Mouse (Mus musculus) forebrain, embryonic 10.5 days (tissue): Measurements from ENCODE around the gene Rap2a. TPM values are rescaled to one million over a fixed set of nuclear protein-coding genes. Genes with fewer than 3 reads are reported as not detected.

Experiments used
- DNase-seq: peaks from one replicate; pipeline ENCODE4 v3.0.0-alpha.2; 2017; ENCODE audit warnings: low spot score; ENCODE audit errors: extremely low spot score
- H3K27ac ChIP-seq: fragments of 300-500 bp; sonication (generic); 2 replicates; pipeline ENCODE4 v1.5.1; 2016; ENCODE audit warnings: mild to moderate bottlenecking
- H3K27me3 ChIP-seq: fragments of 300-500 bp; sonication (generic); 2 replicates; pipeline ENCODE4 v1.6.1; 2016; ENCODE audit warnings: mild to moderate bottlenecking; ENCODE audit not compliant: poor library complexity, severe bottlenecking
- H3K36me3 ChIP-seq: fragments of 300-500 bp; sonication (generic); replicated peaks from 2 replicates; pipeline ENCODE4 v1.6.1; 2016; ENCODE audit warnings: mild to moderate bottlenecking, moderate library complexity
- H3K4me1 ChIP-seq: fragments of 300-500 bp; sonication (generic); 2 replicates; pipeline ENCODE4 v1.6.1; 2016
- H3K4me3 ChIP-seq: fragments of 300-500 bp; sonication (generic); 2 replicates; pipeline ENCODE4 v1.5.1; 2016; ENCODE audit warnings: mild to moderate bottlenecking, moderate library complexity
- H3K9me3 ChIP-seq: fragments of 300-500 bp; sonication (generic); 2 replicates; pipeline ENCODE4 v1.6.1; 2016; ENCODE audit warnings: mild to moderate bottlenecking, moderate library complexity
- WGBS: fragments of 180-500 bp; shearing (Covaris S2); methylation state at CpG from one replicate; pipeline ENCODE4 v1.1.7; 2016; 5-methylcytosine and 5-hydroxymethylcytosine counted together
- polyA plus RNA-seq: library from polyadenylated mRNA; unstranded; fragments of >200 nt; fragmentation: Nextera tagmentation; extraction: Ambion mirVana; gene quantifications from 2 replicates; pipeline ENCODE4 v1.2.1, GENCODE M21; 2016

Rap2a gene
- polyA plus RNA-seq, 1 experiment from 2014 or later, result 7.7 TPM

DNA sequence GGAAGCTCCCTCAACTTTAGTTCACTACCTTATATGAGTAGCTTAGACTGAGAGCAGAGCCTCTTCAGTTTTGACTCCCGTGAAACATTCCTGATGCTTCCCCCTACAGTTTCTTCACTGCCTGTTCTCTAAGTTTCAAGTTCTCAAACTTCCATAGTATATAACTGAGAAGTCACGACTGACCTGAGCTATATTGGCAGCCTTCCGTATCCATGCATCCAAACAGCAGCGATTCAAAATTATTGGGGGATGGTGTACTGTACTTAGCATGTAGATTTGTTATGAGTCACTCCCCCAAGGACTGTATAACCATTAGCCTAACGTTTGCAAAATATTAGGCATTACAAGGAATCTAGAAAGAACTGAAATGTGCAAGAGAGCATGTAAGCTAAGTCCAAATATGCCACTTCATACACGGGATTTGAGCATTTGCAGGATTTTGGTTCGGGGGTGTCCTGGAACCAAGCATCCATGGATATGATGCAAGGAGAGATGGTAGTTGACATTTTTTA, 2.0 kb upstream of the Rap2a start:
- Histone ChIP-seq H3K27me3 (no peaks in the 10 kb centered on the region), H3K9me3 (no peaks in the 10 kb centered on the region), H3K4me1 (peaks cover 28% of the 10 kb centered on the region), H3K27ac (no peak overlapping the region), H3K4me3 (peak overlapping the region; percentile 80; the same call in 1 of the 2 replicates), H3K36me3 (peaks cover 4% of the 10 kb centered on the region)
- DNase-seq, result no peak
- WGBS, result 73% methylated on average over 7 of the region's 7 CpGs

DNA sequence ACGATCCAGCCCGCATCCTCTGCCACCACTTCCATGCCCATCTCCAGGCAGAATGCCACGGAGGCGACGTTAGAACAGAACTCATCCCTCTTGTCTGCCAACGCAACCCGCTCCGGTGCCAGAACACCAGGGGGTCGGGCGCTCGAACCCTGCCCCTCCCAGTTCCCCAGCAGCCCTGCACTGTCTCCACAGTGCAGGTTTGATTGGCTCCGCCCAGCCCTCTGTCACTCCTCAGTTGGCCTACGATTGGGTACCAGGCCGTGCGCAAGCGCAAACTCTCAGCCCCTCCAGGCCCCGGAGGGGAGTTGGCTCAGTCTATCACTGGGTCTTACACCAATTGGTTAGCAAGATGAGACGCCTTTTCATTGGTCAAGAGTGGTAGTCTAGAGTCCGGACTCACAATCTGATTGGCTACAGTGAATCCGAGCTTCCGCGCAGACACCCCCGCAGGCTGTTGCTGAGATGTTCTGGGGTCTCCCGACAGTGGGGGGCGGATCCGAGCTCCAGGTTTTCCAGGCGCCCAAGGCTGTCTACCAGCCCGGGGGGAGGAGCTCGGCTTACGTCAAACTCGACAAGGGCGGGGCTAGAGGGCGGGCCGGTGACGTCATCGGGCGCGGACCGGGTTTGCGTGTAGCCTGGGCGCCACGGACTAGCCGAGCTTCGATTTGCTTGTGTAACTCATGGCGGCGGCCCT, 809 bp upstream of the Rap2a start:
- DNase-seq, result peak; percentile 99
- H3K4me3 ChIP-seq, result peak overlapping the region; percentile 80
- H3K9me3 ChIP-seq, result peaks cover 5% of the 10 kb centered on the region; the same call in 1 of the 2 replicates
- under 1% methylated on average over 46 of the region's 46 CpGs for WGBS
- peaks cover 28% of the 10 kb centered on the region for H3K4me1 ChIP-seq
- no peaks in the 10 kb centered on the region for H3K27me3 ChIP-seq
- H3K27ac ChIP-seq, result peak overlapping the region; percentile 93
- peaks cover 16% of the 10 kb centered on the region for H3K36me3 ChIP-seq

DNA sequence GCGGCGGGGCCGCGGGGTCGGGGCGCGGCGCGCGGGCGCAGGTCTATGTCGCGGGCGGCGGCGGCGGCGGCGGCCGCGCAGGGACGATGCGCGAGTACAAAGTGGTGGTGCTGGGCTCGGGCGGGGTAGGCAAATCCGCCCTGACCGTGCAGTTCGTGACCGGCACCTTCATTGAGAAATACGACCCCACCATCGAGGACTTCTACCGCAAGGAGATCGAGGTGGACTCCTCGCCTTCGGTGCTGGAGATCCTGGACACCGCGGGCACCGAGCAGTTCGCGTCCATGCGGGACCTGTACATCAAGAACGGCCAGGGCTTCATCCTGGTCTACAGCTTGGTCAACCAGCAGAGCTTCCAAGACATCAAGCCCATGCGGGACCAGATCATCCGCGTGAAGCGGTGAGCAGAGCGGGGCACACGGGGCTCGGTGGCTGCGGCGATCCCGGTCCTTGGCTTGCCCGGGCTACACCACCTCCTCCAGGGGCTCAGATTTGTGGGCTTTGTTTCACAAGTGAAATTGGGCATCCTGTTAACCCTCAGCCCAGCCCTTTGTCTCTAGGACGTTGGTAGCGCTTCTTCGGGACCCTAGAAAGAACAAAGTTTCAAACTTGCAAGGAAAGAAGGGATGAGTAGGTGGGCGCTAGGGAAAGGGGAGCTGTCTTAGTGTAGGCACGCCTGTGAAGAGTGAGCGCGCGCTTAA, 547 bp downstream of the Rap2a start:
- H3K27me3 ChIP-seq, result no peaks in the 10 kb centered on the region
- WGBS, result under 1% methylated on average over 62 of the region's 62 CpGs

DNA sequence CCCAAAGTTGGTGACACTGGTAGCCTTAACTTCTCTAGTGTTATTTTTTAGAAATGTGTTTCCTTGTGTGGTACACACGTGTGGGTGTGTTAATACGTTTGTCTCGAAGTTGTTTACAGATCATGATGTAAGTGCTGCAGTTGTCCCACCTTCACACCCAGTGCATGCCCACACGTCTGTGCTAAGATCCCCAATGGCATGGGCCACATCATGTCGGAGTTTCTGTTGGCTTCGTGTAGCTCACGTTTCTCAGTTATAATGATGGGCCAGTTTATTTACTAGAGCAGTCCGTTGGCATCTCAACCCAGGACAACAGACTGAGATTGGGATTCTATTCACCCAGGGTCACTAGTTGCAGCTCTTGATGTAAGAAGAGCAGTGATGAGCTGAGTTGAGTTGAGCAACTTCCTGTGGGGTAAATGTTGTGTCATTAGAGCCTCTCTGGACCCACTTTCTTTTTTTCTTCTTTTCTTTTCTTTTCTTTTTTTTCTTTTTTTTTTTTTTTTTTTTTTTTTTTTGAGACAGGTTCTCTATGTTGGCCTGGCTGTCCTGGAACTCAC, 2.2 kb downstream of the Rap2a start:
- peaks cover 33% of the 10 kb centered on the region for H3K36me3 ChIP-seq
- H3K9me3 ChIP-seq, result peaks cover 5% of the 10 kb centered on the region; the same call in 1 of the 2 replicates
- H3K27me3 ChIP-seq, result no peaks in the 10 kb centered on the region
- 88% methylated on average over 8 of the region's 8 CpGs for WGBS
- no peak overlapping the region for H3K27ac ChIP-seq
- DNase-seq, result no peak
- H3K4me1 ChIP-seq, result peaks cover 28% of the 10 kb centered on the region
- peak overlapping the region; percentile 80; the same call in 1 of the 2 replicates for H3K4me3 ChIP-seq

More for the DNA sequence above, 547 bp downstream of the Rap2a start:
- H3K9me3 ChIP-seq, result peaks cover 5% of the 10 kb centered on the region; the same call in 1 of the 2 replicates
- peaks cover 28% of the 10 kb centered on the region for H3K4me1 ChIP-seq
- DNase-seq, result peak; percentile 68
- H3K4me3 ChIP-seq, result peak overlapping the region; percentile 80
- peak overlapping the region; percentile 93 for H3K27ac ChIP-seq
- H3K36me3 ChIP-seq, result peaks cover 23% of the 10 kb centered on the region

DNA sequence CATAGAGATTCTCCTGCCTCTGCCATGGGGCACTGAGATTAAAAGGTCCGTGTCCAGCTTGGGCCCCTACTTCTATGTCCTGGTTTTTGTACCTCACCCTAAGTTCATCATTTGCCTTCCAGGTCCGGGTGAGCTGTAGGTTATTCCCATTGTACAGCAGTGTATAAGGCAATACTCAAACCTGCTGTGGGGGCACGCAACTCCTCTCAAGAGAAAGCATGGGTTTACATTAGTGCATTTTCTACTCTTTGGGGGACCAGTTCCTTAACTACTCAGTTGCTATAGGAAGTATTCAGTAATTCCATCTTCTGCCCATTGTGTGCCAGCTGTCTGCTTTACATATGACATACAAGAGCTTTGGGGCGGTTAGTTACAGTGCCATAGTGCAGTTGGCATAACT, 2.7 kb downstream of the Rap2a start:
- 96% methylated on average over 4 of the region's 4 CpGs for WGBS
- no peak for DNase-seq
- H3K27me3 ChIP-seq, result no peaks in the 10 kb centered on the region
- H3K4me1 ChIP-seq, result peaks cover 28% of the 10 kb centered on the region
- peaks cover 35% of the 10 kb centered on the region for H3K36me3 ChIP-seq
- H3K9me3 ChIP-seq, result peaks cover 5% of the 10 kb centered on the region; the same call in 1 of the 2 replicates
- H3K27ac ChIP-seq, result no peak overlapping the region
- H3K4me3 ChIP-seq, result no peak overlapping the region

DNA sequence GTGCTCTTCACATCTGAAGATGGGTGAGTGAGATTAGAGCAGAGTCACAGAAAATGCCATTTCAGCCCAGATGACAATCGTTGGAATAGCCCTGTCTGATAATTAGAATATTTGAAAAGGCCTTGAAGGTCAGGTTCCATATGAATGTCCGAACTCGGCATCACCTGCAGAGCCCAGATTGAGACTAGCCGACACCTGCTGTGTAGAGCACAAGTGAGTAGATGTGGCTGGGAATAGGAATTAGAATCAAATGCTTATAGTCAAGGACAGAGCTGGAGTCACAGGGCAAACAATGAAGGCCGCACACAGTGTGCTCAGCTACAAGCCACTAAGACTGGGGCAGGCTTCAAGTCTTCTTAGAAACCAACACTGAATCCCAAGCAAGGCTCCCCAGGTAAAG, 6.3 kb downstream of the Rap2a start:
- peaks cover 38% of the 10 kb centered on the region for H3K36me3 ChIP-seq
- no peaks in the 10 kb centered on the region for H3K27me3 ChIP-seq
- H3K4me1 ChIP-seq, result peaks cover 13% of the 10 kb centered on the region
- no peak for DNase-seq
- no peak overlapping the region for H3K4me3 ChIP-seq
- no peak overlapping the region for H3K27ac ChIP-seq
- WGBS, result 89% methylated on average over 5 of the region's 5 CpGs
- peaks cover 5% of the 10 kb centered on the region; the same call in 1 of the 2 replicates for H3K9me3 ChIP-seq

DNA sequence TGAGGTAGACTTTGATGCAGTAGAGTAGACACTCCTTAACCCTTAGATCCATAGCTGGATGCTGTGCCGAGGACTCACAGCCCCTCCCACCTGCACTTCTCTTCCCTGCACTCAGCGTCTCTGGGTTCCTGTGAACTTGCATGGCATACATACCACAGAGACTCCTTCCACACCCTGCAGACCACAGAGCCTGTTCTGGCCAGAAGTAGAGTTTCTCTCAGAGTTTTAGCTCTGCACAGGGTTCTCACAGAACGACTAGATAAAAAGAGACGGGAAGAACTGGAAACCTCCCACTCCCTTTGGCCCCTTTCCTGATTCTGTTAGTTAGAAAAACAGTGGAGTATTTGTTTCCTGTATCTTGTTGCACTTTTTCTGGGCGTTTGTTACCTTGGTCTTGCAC, 18.0 kb downstream of the Rap2a start:
- no peak overlapping the region for H3K27ac ChIP-seq
- no peaks in the 10 kb centered on the region for H3K27me3 ChIP-seq
- 75% methylated on average over 5 of the region's 5 CpGs for WGBS
- no peak overlapping the region for H3K4me3 ChIP-seq
- H3K9me3 ChIP-seq, result no peaks in the 10 kb centered on the region
- peaks cover 7% of the 10 kb centered on the region for H3K36me3 ChIP-seq
- H3K4me1 ChIP-seq, result peaks cover 16% of the 10 kb centered on the region
- DNase-seq, result no peak

DNA sequence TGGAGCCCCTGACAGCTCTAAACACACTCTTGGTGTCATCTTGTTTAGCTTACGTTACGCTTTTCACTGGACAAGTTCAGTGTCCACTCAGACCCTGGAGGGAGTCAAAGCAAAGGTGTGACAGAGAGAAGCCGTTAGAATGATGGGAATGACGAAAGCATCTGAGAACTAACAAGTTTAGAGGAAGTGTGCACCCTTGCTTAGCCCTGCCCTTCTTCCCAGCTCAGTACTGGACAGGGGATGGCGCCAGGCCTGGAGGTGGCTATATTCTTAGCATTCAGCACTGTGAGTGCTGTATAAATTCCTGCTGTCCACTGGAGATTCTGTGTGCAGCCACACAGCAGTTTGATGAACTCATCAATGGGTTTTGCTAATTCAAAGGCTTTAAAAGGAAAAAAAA, 18.6 kb downstream of the Rap2a start:
- H3K9me3 ChIP-seq, result no peaks in the 10 kb centered on the region
- WGBS, result 91% methylated on average over 5 of the region's 5 CpGs
- H3K27ac ChIP-seq, result no peak overlapping the region
- DNase-seq, result no peak
- H3K27me3 ChIP-seq, result no peaks in the 10 kb centered on the region
- H3K36me3 ChIP-seq, result peaks cover 8% of the 10 kb centered on the region
- peaks cover 16% of the 10 kb centered on the region for H3K4me1 ChIP-seq
- no peak overlapping the region for H3K4me3 ChIP-seq

DNA sequence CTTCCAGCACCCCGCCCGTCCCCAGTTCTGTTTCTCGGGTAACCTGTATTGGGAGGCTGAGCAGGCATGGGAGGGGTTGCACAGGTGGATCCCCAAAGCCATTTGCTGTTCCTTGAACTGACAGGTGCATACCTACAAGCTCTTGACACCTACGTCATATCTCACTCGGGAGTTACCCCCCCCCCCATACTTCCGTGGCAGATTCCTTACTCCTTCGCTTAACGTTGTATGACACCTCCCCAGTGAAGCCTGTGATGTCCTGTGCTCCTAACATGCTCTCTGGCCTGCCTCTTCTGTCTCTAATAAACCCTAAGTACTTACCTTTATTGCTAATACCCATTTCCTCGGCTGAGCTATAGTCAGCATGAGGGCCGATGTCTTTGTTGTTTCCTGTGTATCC, 20.9 kb downstream of the Rap2a start:
- no peaks in the 10 kb centered on the region for H3K27me3 ChIP-seq
- WGBS, result 94% methylated on average over 10 of the region's 10 CpGs
- peaks cover 16% of the 10 kb centered on the region for H3K4me1 ChIP-seq
- no peak overlapping the region for H3K4me3 ChIP-seq
- H3K36me3 ChIP-seq, result peaks cover 17% of the 10 kb centered on the region
- no peak overlapping the region for H3K27ac ChIP-seq
- DNase-seq, result no peak
- H3K9me3 ChIP-seq, result no peaks in the 10 kb centered on the region

DNA sequence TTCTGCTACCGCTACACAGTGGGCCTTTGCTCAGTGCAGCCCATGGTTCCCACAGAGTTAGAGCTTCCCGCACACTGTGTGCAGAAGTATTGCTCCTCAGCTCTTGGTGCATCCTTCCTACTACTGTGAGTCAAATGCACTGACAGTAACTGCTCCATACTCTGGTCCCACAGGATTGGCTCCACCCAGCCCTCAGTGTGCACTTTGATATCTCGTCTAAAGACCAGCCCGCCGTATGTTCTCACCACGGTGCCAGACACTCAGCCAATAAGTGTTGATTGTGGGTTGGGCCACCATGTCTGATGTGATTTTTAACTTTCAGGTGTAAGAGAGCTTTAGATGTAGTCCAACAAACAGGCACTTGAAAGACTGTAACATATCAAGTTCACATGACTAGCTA, 21.4 kb downstream of the Rap2a start:
- H3K4me3 ChIP-seq, result no peak overlapping the region
- no peaks in the 10 kb centered on the region for H3K27me3 ChIP-seq
- H3K4me1 ChIP-seq, result peaks cover 16% of the 10 kb centered on the region
- H3K27ac ChIP-seq, result no peak overlapping the region
- DNase-seq, result no peak
- 89% methylated on average over 6 of the region's 6 CpGs for WGBS
- H3K36me3 ChIP-seq, result peaks cover 22% of the 10 kb centered on the region
- no peaks in the 10 kb centered on the region for H3K9me3 ChIP-seq

DNA sequence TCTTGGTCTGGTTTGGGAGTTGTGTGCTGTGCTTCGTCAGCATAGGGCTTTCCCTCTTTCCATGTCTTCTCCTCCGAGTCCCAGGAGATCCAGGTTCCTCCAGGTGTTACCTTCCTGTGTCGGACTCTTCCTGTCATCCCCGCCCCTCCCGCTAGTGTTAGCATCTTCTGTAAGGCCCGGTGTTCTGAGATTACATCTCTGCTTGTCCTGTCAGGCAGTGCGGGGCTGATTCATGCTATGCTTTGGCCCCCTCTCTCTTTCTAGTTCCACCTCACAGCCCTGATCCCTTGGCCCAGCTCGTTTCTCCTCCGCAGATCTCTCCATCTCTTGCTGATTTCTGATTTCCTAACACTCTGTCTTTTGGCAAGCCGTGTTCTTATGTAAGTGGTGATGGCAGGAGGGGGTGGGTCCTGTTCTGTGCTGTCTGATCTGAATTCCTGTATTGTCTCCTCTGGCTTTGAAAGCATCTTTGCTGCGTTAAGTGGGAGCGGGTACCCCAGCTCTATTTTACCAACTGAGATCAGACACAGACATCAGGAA, 21.8 kb downstream of the Rap2a start:
- WGBS, result 89% methylated on average over 12 of the region's 12 CpGs

DNA sequence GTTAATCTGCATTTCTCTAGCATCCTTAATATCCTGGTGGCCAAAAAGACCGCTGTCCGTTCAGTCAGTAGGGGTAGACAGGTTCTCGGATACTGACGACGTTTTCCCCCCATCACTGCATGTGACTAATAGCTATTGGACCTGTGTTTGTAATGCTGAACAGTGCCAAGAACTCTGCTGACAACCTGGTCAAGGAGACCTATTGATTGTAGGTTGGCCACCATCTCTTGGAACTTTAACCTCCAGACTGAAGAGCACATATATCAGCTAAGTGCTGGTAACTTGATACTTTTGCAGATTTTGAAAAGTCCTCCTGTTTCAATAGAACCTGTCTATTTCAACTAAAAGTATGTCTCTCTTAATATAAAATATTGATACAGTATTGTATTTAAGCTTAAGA, 22.5 kb downstream of the Rap2a start:
- no peak for DNase-seq
- H3K36me3 ChIP-seq, result peaks cover 32% of the 10 kb centered on the region
- WGBS, result 97% methylated on average over 5 of the region's 5 CpGs
- no peaks in the 10 kb centered on the region for H3K27me3 ChIP-seq
- peaks cover 16% of the 10 kb centered on the region for H3K4me1 ChIP-seq
- H3K27ac ChIP-seq, result no peak overlapping the region
- H3K9me3 ChIP-seq, result no peaks in the 10 kb centered on the region
- H3K4me3 ChIP-seq, result no peak overlapping the region

More for the DNA sequence above, 21.8 kb downstream of the Rap2a start:
- peaks cover 27% of the 10 kb centered on the region for H3K36me3 ChIP-seq
- no peak for DNase-seq
- H3K9me3 ChIP-seq, result no peaks in the 10 kb centered on the region
- no peak overlapping the region for H3K4me3 ChIP-seq
- no peaks in the 10 kb centered on the region for H3K27me3 ChIP-seq
- H3K4me1 ChIP-seq, result peaks cover 16% of the 10 kb centered on the region
- no peak overlapping the region for H3K27ac ChIP-seq
